In genomic region chr11:29725167-29725566, GRCm38 (mm10) we compare ENCODE assay signal across 30 mouse cellular contexts. TPM values are rescaled to one million over a fixed set of nuclear protein-coding genes. Genes with fewer than 3 reads are reported as not detected.
DNase-seq lines count a peak whose midpoint lies in the region; ATAC-seq and TF ChIP-seq lines count a peak whose summit lies in the region.
"Had no signal": no experiment of that assay in that cellular context is flagged by ENCODE, and none has a peak within 500 bp of the region (broad histone marks: within the 10 kb centered on the region; RNA-seq: fewer than 3 reads in every experiment).

No protein-coding gene starts in this region.

- peak; percentile 71 for ATAC-seq in frontal cortex, adult (ENCODE audit: low TSS enrichment)
- ATAC-seq: hindbrain, postnatal 0 days; inflammation-experienced regulatory T-cells, adult 6 months; intestine, embryonic 16.5 days; Patski had no signal

- intact Hi-C loops in left cerebral cortex, adult 2 months (cut with DNase I): loop anchor here (2.0 kb wide), 1 partner anchor 42 kb away; no protein-coding TSS in a partner anchor

- DNase-seq in frontal cortex, postnatal 14 days (ENCODE audit: low spot score in 2 of 2): no peak
- no peak for DNase-seq in left cerebral cortex, adult 2 months (ENCODE audit: extremely low spot score in 1 of 2, low spot score in 2 of 2)
- no peak for DNase-seq in left cerebral cortex, adult 9 months (ENCODE audit: low spot score in 2 of 2)
- DNase-seq in brain, embryonic 18.5 days (ENCODE audit: low read depth, low spot score): peak; percentile 12
- DNase-seq in telencephalon, adult 2 months (ENCODE audit: low read depth, low spot score): peak; percentile 76
- no peak for DNase-seq in urinary bladder, adult 18-20 months (ENCODE audit: low spot score in 2 of 2)
- DNase-seq in lung, postnatal 25 days (ENCODE audit: low spot score): no peak
- DNase-seq: adrenal gland, postnatal 10 days; adrenal gland, postnatal 36 days; B cell, adult 2 months; cerebellum, adult 11-12 months; cerebellum, adult 8-10 months; cerebellum, postnatal 10 days; cerebellum, postnatal 36 days; embryo, embryonic 11 days; gastrocnemius, postnatal 14 days; heart, adult 18-20 months; heart, postnatal 14 days; heart, postnatal 4 days had no signal

- H3K27ac ChIP-seq in left cerebral cortex, adult 2 months: peak overlapping the region; percentile 45; the same call in 1 of the 2 replicates
- H3K27ac ChIP-seq: embryonic facial prominence, embryonic 10.5 days; embryonic facial prominence, embryonic 13.5 days; forebrain, embryonic 12.5 days; heart, embryonic 13.5 days; hindbrain, embryonic 14.5 days; hindbrain, postnatal 0 days had no signal

- TF ChIP-seq CTCF in left cerebral cortex, adult 2 months (IDR thresholded peaks at IDR 0.05): no peak

- no peak overlapping the region for H3K4me3 ChIP-seq in left cerebral cortex, adult 2 months
- H3K4me3 ChIP-seq: embryonic facial prominence, embryonic 10.5 days; embryonic facial prominence, embryonic 13.5 days; erythroblast, embryonic 14.5 days; forebrain, embryonic 12.5 days; heart, embryonic 13.5 days had no signal

RNA-seq across cellular contexts. Expression of gene Rtn4, which starts 32.4 kb away (rescaled TPM):
- total RNA-seq in left cerebral cortex, adult 2 months (2021): 100 to 1,000 TPM; 607 to 709 TPM

Comparison
In these comparisons a context has a peak if more than half of its experiments do, and no peak if none do; other contexts are left out.
1. DNase-seq: peak in brain, embryonic 18.5 days (single experiment) and telencephalon, adult 2 months (single experiment); none in frontal cortex, postnatal 14 days (0 of 2), left cerebral cortex, adult 2 months (0 of 2), left cerebral cortex, adult 9 months (0 of 2), urinary bladder, adult 18-20 months (0 of 2) and lung, postnatal 25 days (single experiment).